Mouse (Mus musculus): ENCODE data around the gene Akr1b8. TPM values are rescaled to one million over a fixed set of nuclear protein-coding genes. Genes with fewer than 3 reads are reported as not detected.
"Not testable (repeated sequence)": the region's sequence is repeated elsewhere in the genome, so short reads cannot be mapped to it uniquely, and the experiment has no call there.

Akr1b8 gene
- polyA plus RNA-seq, 1 experiment, result 95.1 TPM

DNA sequence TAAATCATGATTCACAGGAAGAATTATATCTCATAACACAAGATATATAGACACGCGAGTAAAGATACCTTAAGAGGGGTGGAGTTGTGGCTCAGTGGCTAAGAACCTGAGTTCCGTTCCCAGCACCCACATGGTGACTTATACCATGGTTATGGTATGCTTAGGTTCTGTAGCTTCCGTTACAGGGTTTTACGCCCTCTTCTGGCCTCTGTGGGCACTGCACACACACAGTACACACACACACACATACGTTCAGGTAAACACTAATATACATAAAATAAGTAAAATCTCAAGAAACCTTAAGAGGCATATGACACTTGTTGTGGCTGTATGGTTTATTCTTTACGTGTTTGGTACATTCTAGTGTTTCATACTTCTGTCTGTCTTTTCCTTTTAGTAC is 31.8 kb upstream of the Akr1b8 start:
- Histone ChIP-seq H3K79me3 (ENCODE audit: low read depth) (no peaks in the 10 kb centered on the region), H3K4me3 (ENCODE audit: insufficient read depth, poor library complexity, severe bottlenecking) (no peak overlapping the region), H3ac (ENCODE audit: control insufficient read depth, insufficient read length, low read depth) (no peak overlapping the region), H3K79me2 (ENCODE audit: control insufficient read depth, insufficient read depth) (peaks cover 1% of the 10 kb centered on the region), H3K27me3 (ENCODE audit: control insufficient read depth, insufficient read depth, insufficient read length) (no peaks in the 10 kb centered on the region), H3K36me3 (ENCODE audit: control insufficient read depth, insufficient read depth) (no peaks in the 10 kb centered on the region)
- TF ChIP-seq MYOD1 (IDR thresholded peaks at IDR 0.05; ENCODE audit: control insufficient read depth, insufficient read length, low read depth) (no peak), MAX (IDR thresholded peaks at IDR 0.05) (no peak), CEBPB (IDR thresholded peaks at IDR 0.05; ENCODE audit: low read depth) (no peak), CTCF (IDR thresholded peaks at IDR 0.05; ENCODE audit: control insufficient read depth, insufficient read depth, insufficient read length) (no peak)

GRCm38 (mm10) chr6:34331379-34331778 is 22.5 kb upstream of the Akr1b8 start:
- H3K79me2 ChIP-seq (ENCODE audit: control insufficient read depth, insufficient read depth), result no peaks in the 10 kb centered on the region
- no peaks in the 10 kb centered on the region for H3K36me3 ChIP-seq (ENCODE audit: control insufficient read depth, insufficient read depth)
- TF ChIP-seq MAX (IDR thresholded peaks at IDR 0.05), result no peak
- no peak for TF ChIP-seq USF1 (IDR thresholded peaks at IDR 0.05; ENCODE audit: low read depth)
- TF ChIP-seq CEBPB (IDR thresholded peaks at IDR 0.05; ENCODE audit: low read depth), result no peak
- no peak for TF ChIP-seq FOSL1 (IDR thresholded peaks at IDR 0.05; ENCODE audit: insufficient read depth, low read length, poor library complexity, severe bottlenecking)
- no peak for TF ChIP-seq MYOD1 (IDR thresholded peaks at IDR 0.05; ENCODE audit: control insufficient read depth, insufficient read length, low read depth)
- no peak for TF ChIP-seq MYOG (IDR thresholded peaks at IDR 0.05; ENCODE audit: control insufficient read depth, extremely low read depth, insufficient read length)
- TF ChIP-seq CTCF (IDR thresholded peaks at IDR 0.05; ENCODE audit: control insufficient read depth, insufficient read depth, insufficient read length), result no peak
- no peaks in the 10 kb centered on the region for H3K27me3 ChIP-seq (ENCODE audit: control insufficient read depth, insufficient read depth, insufficient read length)
- H3ac ChIP-seq (ENCODE audit: control insufficient read depth, insufficient read length, low read depth), result no peak overlapping the region
- H3K79me3 ChIP-seq (ENCODE audit: low read depth), result no peaks in the 10 kb centered on the region
- H3K4me3 ChIP-seq (ENCODE audit: insufficient read depth, poor library complexity, severe bottlenecking), result no peak overlapping the region

DNA sequence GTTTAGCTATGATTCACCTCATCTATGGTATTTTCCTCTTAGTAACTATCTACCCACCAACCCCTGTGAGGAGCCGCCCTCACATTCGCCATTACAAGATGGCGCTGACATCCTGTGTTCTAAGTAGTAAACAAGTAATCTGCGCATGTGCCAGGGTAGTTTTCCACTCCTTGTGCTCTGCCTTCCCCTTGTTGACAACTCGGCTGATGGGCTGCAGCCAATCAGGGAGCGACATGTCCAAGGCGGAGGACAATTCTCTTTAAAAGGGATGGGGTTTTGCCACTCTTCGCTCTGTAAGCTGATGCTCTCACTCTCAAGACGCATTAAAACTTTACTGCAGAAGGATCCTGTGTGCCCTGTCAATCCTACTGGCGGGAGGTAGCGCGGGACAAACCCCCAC is 22.1 kb upstream of the Akr1b8 start:
- H3K36me3 ChIP-seq (ENCODE audit: control insufficient read depth, insufficient read depth); H3ac ChIP-seq (ENCODE audit: control insufficient read depth, insufficient read length, low read depth); H3K4me3 ChIP-seq (ENCODE audit: insufficient read depth, poor library complexity, severe bottlenecking); H3K79me3 ChIP-seq (ENCODE audit: low read depth); H3K27me3 ChIP-seq (ENCODE audit: control insufficient read depth, insufficient read depth, insufficient read length); H3K79me2 ChIP-seq (ENCODE audit: control insufficient read depth, insufficient read depth): not testable (repeated sequence)

- Histone ChIP-seq H3K27me3 (ENCODE audit: control insufficient read depth, insufficient read depth, insufficient read length) (no peaks in the 10 kb centered on the region), H3K4me3 (ENCODE audit: insufficient read depth, poor library complexity, severe bottlenecking) (no peak overlapping the region), H3K36me3 (ENCODE audit: control insufficient read depth, insufficient read depth) (no peaks in the 10 kb centered on the region), H3K79me2 (ENCODE audit: control insufficient read depth, insufficient read depth) (no peaks in the 10 kb centered on the region), H3ac (ENCODE audit: control insufficient read depth, insufficient read length, low read depth) (no peak overlapping the region), H3K79me3 (ENCODE audit: low read depth) (no peaks in the 10 kb centered on the region)
- TF ChIP-seq FOSL1 (IDR thresholded peaks at IDR 0.05; ENCODE audit: insufficient read depth, low read length, poor library complexity, severe bottlenecking) (no peak), MYOG (IDR thresholded peaks at IDR 0.05; ENCODE audit: control insufficient read depth, extremely low read depth, insufficient read length) (no peak)
These were observed 19.2 kb upstream of the Akr1b8 start for GRCm38 (mm10) chr6:34334673-34335072.

GRCm38 (mm10) chr6:34337799-34338198 is 16.1 kb upstream of the Akr1b8 start:
- Histone ChIP-seq H3K79me2 (ENCODE audit: control insufficient read depth, insufficient read depth) (no peaks in the 10 kb centered on the region), H3K36me3 (ENCODE audit: control insufficient read depth, insufficient read depth) (no peaks in the 10 kb centered on the region), H3K4me3 (ENCODE audit: insufficient read depth, poor library complexity, severe bottlenecking) (no peak overlapping the region), H3K27me3 (ENCODE audit: control insufficient read depth, insufficient read depth, insufficient read length) (no peaks in the 10 kb centered on the region), H3K79me3 (ENCODE audit: low read depth) (no peaks in the 10 kb centered on the region), H3ac (ENCODE audit: control insufficient read depth, insufficient read length, low read depth) (no peak overlapping the region)
- no peak for TF ChIP-seq MAX (IDR thresholded peaks at IDR 0.05)
- TF ChIP-seq USF1 (IDR thresholded peaks at IDR 0.05; ENCODE audit: low read depth), result no peak
- TF ChIP-seq MYOG (IDR thresholded peaks at IDR 0.05; ENCODE audit: control insufficient read depth, extremely low read depth, insufficient read length), result no peak
- no peak for TF ChIP-seq CEBPB (IDR thresholded peaks at IDR 0.05; ENCODE audit: low read depth)
- no peak for TF ChIP-seq CTCF (IDR thresholded peaks at IDR 0.05; ENCODE audit: control insufficient read depth, insufficient read depth, insufficient read length)
- no peak for TF ChIP-seq FOSL1 (IDR thresholded peaks at IDR 0.05; ENCODE audit: insufficient read depth, low read length, poor library complexity, severe bottlenecking)

DNA sequence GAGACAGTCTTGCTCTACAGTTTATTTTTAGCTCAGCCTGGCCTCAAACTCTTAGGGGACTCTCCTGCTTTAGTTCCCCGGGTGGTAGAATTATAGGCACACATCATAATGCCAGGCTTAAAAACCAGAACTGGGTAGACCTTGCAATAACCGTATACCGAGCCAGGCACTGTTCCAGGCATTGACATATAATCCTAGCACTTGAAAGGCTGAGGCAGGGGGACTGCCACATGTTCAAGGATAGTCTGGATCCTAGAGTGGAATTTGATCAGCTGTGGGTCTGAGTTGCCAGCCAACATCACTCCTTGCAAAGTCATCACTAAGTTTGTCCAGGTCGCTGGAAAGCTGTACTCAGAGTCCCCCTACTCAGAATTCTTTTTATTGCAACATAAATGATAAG is 11.9 kb upstream of the Akr1b8 start:
- TF ChIP-seq CEBPB (IDR thresholded peaks at IDR 0.05; ENCODE audit: low read depth) (no peak), MYOD1 (IDR thresholded peaks at IDR 0.05; ENCODE audit: control insufficient read depth, insufficient read length, low read depth) (no peak), MYOG (IDR thresholded peaks at IDR 0.05; ENCODE audit: control insufficient read depth, extremely low read depth, insufficient read length) (no peak), CTCF (IDR thresholded peaks at IDR 0.05; ENCODE audit: control insufficient read depth, insufficient read depth, insufficient read length) (no peak), MAX (IDR thresholded peaks at IDR 0.05) (no peak), USF1 (IDR thresholded peaks at IDR 0.05; ENCODE audit: low read depth) (no peak), FOSL1 (IDR thresholded peaks at IDR 0.05; ENCODE audit: insufficient read depth, low read length, poor library complexity, severe bottlenecking) (no peak)
- no peaks in the 10 kb centered on the region for H3K36me3 ChIP-seq (ENCODE audit: control insufficient read depth, insufficient read depth)
- no peaks in the 10 kb centered on the region for H3K79me3 ChIP-seq (ENCODE audit: low read depth)
- H3K79me2 ChIP-seq (ENCODE audit: control insufficient read depth, insufficient read depth), result no peaks in the 10 kb centered on the region
- no peak overlapping the region for H3K4me3 ChIP-seq (ENCODE audit: insufficient read depth, poor library complexity, severe bottlenecking)
- no peaks in the 10 kb centered on the region for H3K27me3 ChIP-seq (ENCODE audit: control insufficient read depth, insufficient read depth, insufficient read length)
- no peak overlapping the region for H3ac ChIP-seq (ENCODE audit: control insufficient read depth, insufficient read length, low read depth)

Data from C2C12 (cell line).